Mouse (Mus musculus) limb, embryonic 15.5 days (tissue): ENCODE measurements at regions not wholly inside any gene's neighbourhood (a gene's known extent, or its start where the extent isn't known, plus 50 kb on each side); places are given as distances from the start of the nearest gene placed in this dataset.

Experiments
- ATAC-seq: fragments of 200-750 bp; cut with Nextera tagmentation; 2 replicates; pipeline ENCODE4 v1.8.0; 2017; ENCODE audit warnings: low read depth, moderate TSS enrichment; ENCODE audit not compliant: insufficient number of reproducible peaks, low FRiP score, low TSS enrichment
- H3K27ac ChIP-seq: fragments of 300-500 bp; sonication (generic); 2 replicates; pipeline ENCODE4 v1.5.1; 2015; ENCODE audit warnings: moderate library complexity, mild to moderate bottlenecking, inconsistent platforms
- H3K27me3 ChIP-seq: fragments of 300-500 bp; sonication (generic); 2 replicates; pipeline ENCODE4 v1.6.1; 2015; ENCODE audit warnings: inconsistent platforms
- H3K36me3 ChIP-seq: fragments of 300-500 bp; sonication (generic); 2 replicates; pipeline ENCODE4 v1.6.1; 2015; ENCODE audit warnings: inconsistent platforms
- H3K4me1 ChIP-seq: fragments of 300-500 bp; sonication (generic); 2 replicates; pipeline ENCODE4 v1.6.1; 2015; ENCODE audit warnings: inconsistent platforms
- H3K4me2 ChIP-seq: fragments of 300-500 bp; sonication (generic); 2 replicates; pipeline ENCODE4 v1.6.1; 2015; ENCODE audit warnings: mild to moderate bottlenecking, inconsistent platforms
- H3K4me3 ChIP-seq: fragments of 300-500 bp; sonication (generic); 2 replicates; pipeline ENCODE4 v1.5.1; 2015; ENCODE audit warnings: mild to moderate bottlenecking, inconsistent platforms
- H3K9ac ChIP-seq: fragments of 300-500 bp; sonication (generic); 2 replicates; pipeline ENCODE4 v1.6.1; 2015; ENCODE audit warnings: inconsistent platforms
- H3K9me3 ChIP-seq: fragments of 300-500 bp; sonication (generic); 2 replicates; pipeline ENCODE4 v1.6.1; 2016; ENCODE audit warnings: inconsistent platforms
- WGBS: fragments of 180-500 bp; shearing (Covaris S2); methylation state at CpG from one replicate; pipeline ENCODE4 v1.1.7; 2015; 5-methylcytosine and 5-hydroxymethylcytosine counted together

- WGBS, result 60% methylated on average over 9 of the region's 9 CpGs
- Histone ChIP-seq H3K27ac (no peak overlapping the region), H3K36me3 (no peaks in the 10 kb centered on the region), H3K4me1 (no peaks in the 10 kb centered on the region), H3K4me2 (no peak overlapping the region), H3K9ac (no peak overlapping the region), H3K9me3 (no peaks in the 10 kb centered on the region), H3K27me3 (no peaks in the 10 kb centered on the region), H3K4me3 (no peak overlapping the region)
- no peak for ATAC-seq
Measured at GRCm38 (mm10) chr14:114876427-114876826, 215.6 kb upstream of the Gpc5 start.

- 13% methylated on average over 5 of the region's 5 CpGs for WGBS
- no peak for ATAC-seq
Measured at GRCm38 (mm10) chr14:114877477-114877876, 214.5 kb upstream of the Gpc5 start.

GRCm38 (mm10) chr14:114880291-114880690 is 211.7 kb upstream of the Gpc5 start:
- no peak overlapping the region for H3K27ac ChIP-seq
- ATAC-seq, result no peak
- no peak overlapping the region for H3K9ac ChIP-seq

More at GRCm38 (mm10) chr14:114877477-114877876, 214.5 kb upstream of the Gpc5 start:
- Histone ChIP-seq H3K27ac (no peak overlapping the region), H3K36me3 (no peaks in the 10 kb centered on the region), H3K4me3 (no peak overlapping the region), H3K9ac (no peak overlapping the region), H3K4me2 (no peak overlapping the region), H3K9me3 (no peaks in the 10 kb centered on the region), H3K27me3 (no peaks in the 10 kb centered on the region), H3K4me1 (no peaks in the 10 kb centered on the region)

GRCm38 (mm10) chr14:114904109-114904508 is 187.9 kb upstream of the Gpc5 start:
- H3K4me2 ChIP-seq, result no peak overlapping the region
- ATAC-seq, result no peak

More at GRCm38 (mm10) chr14:114880291-114880690, 211.7 kb upstream of the Gpc5 start:
- H3K4me3 ChIP-seq, result no peak overlapping the region
- no peaks in the 10 kb centered on the region for H3K4me1 ChIP-seq
- no peaks in the 10 kb centered on the region for H3K36me3 ChIP-seq
- 72% methylated on average over 4 of the region's 4 CpGs for WGBS
- no peaks in the 10 kb centered on the region for H3K27me3 ChIP-seq
- H3K4me2 ChIP-seq, result no peak overlapping the region
- H3K9me3 ChIP-seq, result no peaks in the 10 kb centered on the region

GRCm38 (mm10) chr14:114912271-114912670 is 179.7 kb upstream of the Gpc5 start:
- Histone ChIP-seq H3K36me3 (no peaks in the 10 kb centered on the region), H3K9me3 (no peaks in the 10 kb centered on the region), H3K9ac (no peak overlapping the region), H3K27ac (no peak overlapping the region), H3K4me1 (no peaks in the 10 kb centered on the region), H3K4me3 (no peak overlapping the region), H3K27me3 (no peaks in the 10 kb centered on the region), H3K4me2 (no peak overlapping the region)
- ATAC-seq, result no peak
- WGBS, result 71% methylated on average over 7 of the region's 7 CpGs

More at GRCm38 (mm10) chr14:114904109-114904508, 187.9 kb upstream of the Gpc5 start:
- H3K36me3 ChIP-seq, result no peaks in the 10 kb centered on the region
- H3K4me1 ChIP-seq, result no peaks in the 10 kb centered on the region
- 85% methylated on average over 2 of the region's 2 CpGs for WGBS
- H3K27me3 ChIP-seq, result no peaks in the 10 kb centered on the region
- H3K27ac ChIP-seq, result no peak overlapping the region
- H3K9ac ChIP-seq, result no peak overlapping the region
- H3K9me3 ChIP-seq, result no peaks in the 10 kb centered on the region
- H3K4me3 ChIP-seq, result no peak overlapping the region

GRCm38 (mm10) chr14:114913238-114913637 is 178.8 kb upstream of the Gpc5 start:
- no peaks in the 10 kb centered on the region for H3K27me3 ChIP-seq

GRCm38 (mm10) chr14:114945744-114946143 is 146.3 kb upstream of the Gpc5 start:
- Histone ChIP-seq H3K27ac (no peak overlapping the region), H3K4me2 (no peak overlapping the region), H3K9me3 (no peaks in the 10 kb centered on the region), H3K4me1 (0 out of 2 replicates have a peak, but pooled peaks cover 3% of the 10 kb centered on the region), H3K4me3 (no peak overlapping the region), H3K27me3 (no peaks in the 10 kb centered on the region), H3K36me3 (no peaks in the 10 kb centered on the region), H3K9ac (no peak overlapping the region)
- 69% methylated on average over 6 of the region's 6 CpGs for WGBS
- ATAC-seq, result no peak

More at GRCm38 (mm10) chr14:114913238-114913637, 178.8 kb upstream of the Gpc5 start:
- H3K9ac ChIP-seq, result no peak overlapping the region
- no peak overlapping the region for H3K4me2 ChIP-seq
- H3K36me3 ChIP-seq, result no peaks in the 10 kb centered on the region
- no peak overlapping the region for H3K27ac ChIP-seq
- H3K9me3 ChIP-seq, result no peaks in the 10 kb centered on the region
- H3K4me1 ChIP-seq, result no peaks in the 10 kb centered on the region
- WGBS, result 51% methylated on average over 5 of the region's 5 CpGs
- no peak overlapping the region for H3K4me3 ChIP-seq
- ATAC-seq, result no peak

GRCm38 (mm10) chr14:114946321-114946720 is 145.7 kb upstream of the Gpc5 start:
- Histone ChIP-seq H3K27ac (no peak overlapping the region), H3K9me3 (no peaks in the 10 kb centered on the region), H3K9ac (no peak overlapping the region), H3K4me3 (no peak overlapping the region), H3K36me3 (no peaks in the 10 kb centered on the region), H3K4me1 (0 out of 2 replicates have a peak, but pooled peaks cover 3% of the 10 kb centered on the region), H3K27me3 (no peaks in the 10 kb centered on the region), H3K4me2 (no peak overlapping the region)
- 52% methylated on average over 7 of the region's 7 CpGs for WGBS
- ATAC-seq, result no peak

- no peak for ATAC-seq
- Histone ChIP-seq H3K27me3 (no peaks in the 10 kb centered on the region), H3K9ac (no peak overlapping the region), H3K9me3 (no peaks in the 10 kb centered on the region), H3K27ac (peak overlapping the region; percentile 59), H3K4me2 (peak overlapping the region; percentile 25; the same call in 1 of the 2 replicates), H3K4me1 (peaks cover 11% of the 10 kb centered on the region; the same call in 1 of the 2 replicates), H3K36me3 (no peaks in the 10 kb centered on the region), H3K4me3 (no peak overlapping the region; the same call in 1 of the 2 replicates)
- WGBS, result 53% methylated on average over 21 of the region's 21 CpGs
Measured at GRCm38 (mm10) chr14:114948341-114949155, 143.5 kb upstream of the Gpc5 start.

- ATAC-seq, result no peak
- Histone ChIP-seq H3K36me3 (no peaks in the 10 kb centered on the region), H3K27me3 (no peaks in the 10 kb centered on the region), H3K4me1 (peaks cover 11% of the 10 kb centered on the region; the same call in 1 of the 2 replicates), H3K4me2 (0 out of 2 replicates have a peak overlapping the region, but pooled peaks have one; percentile 25), H3K4me3 (no peak overlapping the region), H3K27ac (peak overlapping the region; percentile 59; the same call in 1 of the 2 replicates), H3K9me3 (no peaks in the 10 kb centered on the region), H3K9ac (no peak overlapping the region)
- 68% methylated on average over 5 of the region's 5 CpGs for WGBS
Measured at GRCm38 (mm10) chr14:114949156-114949496, 142.9 kb upstream of the Gpc5 start.

GRCm38 (mm10) chr14:114952280-114952679 is 139.7 kb upstream of the Gpc5 start:
- ATAC-seq, result no peak

GRCm38 (mm10) chr14:114953070-114953665 is 138.8 kb upstream of the Gpc5 start:
- Histone ChIP-seq H3K36me3 (no peaks in the 10 kb centered on the region), H3K4me3 (no peak overlapping the region), H3K27me3 (no peaks in the 10 kb centered on the region), H3K9me3 (no peaks in the 10 kb centered on the region), H3K4me1 (peaks cover 11% of the 10 kb centered on the region; the same call in 1 of the 2 replicates), H3K27ac (no peak overlapping the region), H3K4me2 (no peak overlapping the region), H3K9ac (no peak overlapping the region)
- ATAC-seq, result no peak
- WGBS, result 10% methylated on average over 4 of the region's 4 CpGs

More at GRCm38 (mm10) chr14:114952280-114952679, 139.7 kb upstream of the Gpc5 start:
- Histone ChIP-seq H3K36me3 (no peaks in the 10 kb centered on the region), H3K9me3 (no peaks in the 10 kb centered on the region), H3K4me1 (peaks cover 11% of the 10 kb centered on the region; the same call in 1 of the 2 replicates), H3K9ac (no peak overlapping the region), H3K27me3 (no peaks in the 10 kb centered on the region), H3K4me2 (no peak overlapping the region), H3K4me3 (no peak overlapping the region), H3K27ac (no peak overlapping the region)
- 9% methylated on average over 5 of the region's 5 CpGs for WGBS
